Mouse (Mus musculus): ENCODE results near the gene Siva1. TPM values are rescaled to one million over a fixed set of nuclear protein-coding genes. Genes with fewer than 3 reads are reported as not detected.
A peak's percentile ranks its signal among the peaks of the same experiment; 100 is the strongest.

The Siva1 gene
- polyA plus RNA-seq, 1 experiment from 2014 or later: 178 TPM

- WGBS: 92% methylated on average over 9 of the region's 9 CpGs
- H3K4me3 ChIP-seq (ENCODE audit: low read depth, low read length): no peak overlapping the region
- H3K27me3 ChIP-seq (ENCODE audit: control insufficient read depth, insufficient read depth, low read length): no peaks in the 10 kb centered on the region
- DNase-seq (ENCODE audit: low spot score) (no peak), ATAC-seq (ENCODE audit: low FRiP score) (no peak)
- peaks cover 57% of the 10 kb centered on the region for H3K4me1 ChIP-seq (replicated peaks; ENCODE audit: control insufficient read depth, insufficient read depth, low read length)
- H3K9me3 ChIP-seq (ENCODE audit: control insufficient read depth, low read length): no peaks in the 10 kb centered on the region
- H3K4me2 ChIP-seq (replicated peaks; ENCODE audit: low read depth, low read length): no peak overlapping the region
- H3K36me3 ChIP-seq (ENCODE audit: control insufficient read depth, insufficient read depth, low read length): peaks cover 26% of the 10 kb centered on the region
- H3K27ac ChIP-seq (ENCODE audit: low read depth, low read length): peak overlapping the region; percentile 93
- H3K9ac ChIP-seq (ENCODE audit: low read depth, low read length): peak overlapping the region; percentile 23; the same call in 1 of the 2 replicates
Measured at GRCm38 (mm10) chr12:112665881-112666544, 21.5 kb downstream of the Siva1 start.

GRCm38 (mm10) chr12:112667619-112668297 lies 23.3 kb downstream of the Siva1 start:
- no peak overlapping the region for H3K4me2 ChIP-seq (replicated peaks; ENCODE audit: low read depth, low read length)
- no peaks in the 10 kb centered on the region for H3K27me3 ChIP-seq (ENCODE audit: control insufficient read depth, insufficient read depth, low read length)
- no peaks in the 10 kb centered on the region for H3K9me3 ChIP-seq (ENCODE audit: control insufficient read depth, low read length)
- 83% methylated on average over 10 of the region's 10 CpGs for WGBS
- no peak overlapping the region for H3K9ac ChIP-seq (ENCODE audit: low read depth, low read length)
- H3K4me3 ChIP-seq (ENCODE audit: low read depth, low read length): no peak overlapping the region
- peak overlapping the region; percentile 47; the same call in 1 of the 2 replicates for H3K27ac ChIP-seq (ENCODE audit: low read depth, low read length)
- peaks cover 23% of the 10 kb centered on the region for H3K36me3 ChIP-seq (ENCODE audit: control insufficient read depth, insufficient read depth, low read length)
- DNase-seq (ENCODE audit: low spot score): no peak
- no peak for ATAC-seq (ENCODE audit: low FRiP score)
- H3K4me1 ChIP-seq (replicated peaks; ENCODE audit: control insufficient read depth, insufficient read depth, low read length): peaks cover 49% of the 10 kb centered on the region

- Histone ChIP-seq H3K4me1 (replicated peaks; ENCODE audit: control insufficient read depth, insufficient read depth, low read length) (peaks cover 25% of the 10 kb centered on the region), H3K36me3 (ENCODE audit: control insufficient read depth, insufficient read depth, low read length) (peaks cover 23% of the 10 kb centered on the region), H3K9me3 (ENCODE audit: control insufficient read depth, low read length) (no peaks in the 10 kb centered on the region), H3K9ac (ENCODE audit: low read depth, low read length) (peak overlapping the region; percentile 16; the same call in 1 of the 2 replicates), H3K4me2 (replicated peaks; ENCODE audit: low read depth, low read length) (peak overlapping the region; percentile 8; the same call in 1 of the 2 replicates), H3K4me3 (ENCODE audit: low read depth, low read length) (peak overlapping the region; percentile 4; the same call in 1 of the 2 replicates), H3K27me3 (ENCODE audit: control insufficient read depth, insufficient read depth, low read length) (no peaks in the 10 kb centered on the region), H3K27ac (ENCODE audit: low read depth, low read length) (no peak overlapping the region)
- WGBS: 46% methylated on average over 9 of the region's 9 CpGs
- ATAC-seq (ENCODE audit: low FRiP score) (no peak), DNase-seq (ENCODE audit: low spot score) (no peak)
Measured at GRCm38 (mm10) chr12:112670718-112671393, 26.4 kb downstream of the Siva1 start.

GRCm38 (mm10) chr12:112671891-112672290 lies 27.4 kb downstream of the Siva1 start:
- no peak for ATAC-seq (ENCODE audit: low FRiP score)
- Histone ChIP-seq H3K4me1 (replicated peaks; ENCODE audit: control insufficient read depth, insufficient read depth, low read length) (peaks cover 16% of the 10 kb centered on the region), H3K9me3 (ENCODE audit: control insufficient read depth, low read length) (no peaks in the 10 kb centered on the region), H3K27ac (ENCODE audit: low read depth, low read length) (no peak overlapping the region), H3K4me2 (replicated peaks; ENCODE audit: low read depth, low read length) (peak overlapping the region; percentile 81), H3K4me3 (ENCODE audit: low read depth, low read length) (peak overlapping the region; percentile 98; the same call in 1 of the 2 replicates), H3K9ac (ENCODE audit: low read depth, low read length) (peak overlapping the region; percentile 31; the same call in 1 of the 2 replicates), H3K27me3 (ENCODE audit: control insufficient read depth, insufficient read depth, low read length) (no peaks in the 10 kb centered on the region), H3K36me3 (ENCODE audit: control insufficient read depth, insufficient read depth, low read length) (peaks cover 23% of the 10 kb centered on the region)
- 80% methylated on average over 7 of the region's 7 CpGs for WGBS
- DNase-seq (ENCODE audit: low spot score): peak; percentile 54

- WGBS: 8% methylated on average over 17 of the region's 21 CpGs
- peak overlapping the region; percentile 98 for H3K4me3 ChIP-seq (ENCODE audit: low read depth, low read length)
- no peaks in the 10 kb centered on the region for H3K27me3 ChIP-seq (ENCODE audit: control insufficient read depth, insufficient read depth, low read length)
- peak overlapping the region; percentile 95 for H3K27ac ChIP-seq (ENCODE audit: low read depth, low read length)
- DNase-seq (ENCODE audit: low spot score) (peak; percentile 62), ATAC-seq (ENCODE audit: low FRiP score) (peak; percentile 48)
- H3K4me2 ChIP-seq (replicated peaks; ENCODE audit: low read depth, low read length): peak overlapping the region; percentile 81
- H3K4me1 ChIP-seq (replicated peaks; ENCODE audit: control insufficient read depth, insufficient read depth, low read length): peaks cover 16% of the 10 kb centered on the region
- H3K9me3 ChIP-seq (ENCODE audit: control insufficient read depth, low read length): no peaks in the 10 kb centered on the region
- H3K36me3 ChIP-seq (ENCODE audit: control insufficient read depth, insufficient read depth, low read length): peaks cover 16% of the 10 kb centered on the region
- peak overlapping the region; percentile 100 for H3K9ac ChIP-seq (ENCODE audit: low read depth, low read length)
Measured at GRCm38 (mm10) chr12:112672744-112673575, 28.5 kb downstream of the Siva1 start.

- no peak for ATAC-seq (ENCODE audit: low FRiP score)
- peaks cover 16% of the 10 kb centered on the region for H3K4me1 ChIP-seq (replicated peaks; ENCODE audit: control insufficient read depth, insufficient read depth, low read length)
Measured at GRCm38 (mm10) chr12:112673576-112674091, 29.2 kb downstream of the Siva1 start.

GRCm38 (mm10) chr12:112674132-112675011 lies 29.9 kb downstream of the Siva1 start, which contains the start of gene Akt1:
TSS of gene Akt1 (minus strand) at chr12:112674884.
- peak within 1 kb of the TSS; percentile 98 for H3K4me3 ChIP-seq (ENCODE audit: low read depth, low read length)
- H3K9ac ChIP-seq (ENCODE audit: low read depth, low read length): peak within 1 kb of the TSS; percentile 100
- WGBS: under 1% methylated on average over 34 of the region's 70 CpGs
- peaks cover 7% of the 10 kb centered on the region; the same call in 1 of the 2 replicates for H3K36me3 ChIP-seq (ENCODE audit: control insufficient read depth, insufficient read depth, low read length)
- DNase-seq (ENCODE audit: low spot score) (peak; percentile 68), ATAC-seq (ENCODE audit: low FRiP score) (peak; percentile 11; the same call in 1 of the 2 replicates)
- peak within 1 kb of the TSS; percentile 95 for H3K27ac ChIP-seq (ENCODE audit: low read depth, low read length)
- H3K9me3 ChIP-seq (ENCODE audit: control insufficient read depth, low read length): no peaks in the 10 kb centered on the region
- peaks cover 18% of the 10 kb centered on the region for H3K4me1 ChIP-seq (replicated peaks; ENCODE audit: control insufficient read depth, insufficient read depth, low read length)
- H3K4me2 ChIP-seq (replicated peaks; ENCODE audit: low read depth, low read length): peak within 1 kb of the TSS; percentile 81
- H3K27me3 ChIP-seq (ENCODE audit: control insufficient read depth, insufficient read depth, low read length): peaks cover 8% of the 10 kb centered on the region

More at GRCm38 (mm10) chr12:112673576-112674091, 29.2 kb downstream of the Siva1 start:
- peak; percentile 59 for DNase-seq (ENCODE audit: low spot score)
- Histone ChIP-seq H3K9me3 (ENCODE audit: control insufficient read depth, low read length) (no peaks in the 10 kb centered on the region), H3K4me2 (replicated peaks; ENCODE audit: low read depth, low read length) (peak overlapping the region; percentile 81), H3K27me3 (ENCODE audit: control insufficient read depth, insufficient read depth, low read length) (0 out of 2 replicates have a peak, but pooled peaks cover 2% of the 10 kb centered on the region), H3K36me3 (ENCODE audit: control insufficient read depth, insufficient read depth, low read length) (peaks cover 13% of the 10 kb centered on the region; the same call in 1 of the 2 replicates), H3K4me3 (ENCODE audit: low read depth, low read length) (peak overlapping the region; percentile 98), H3K27ac (ENCODE audit: low read depth, low read length) (peak overlapping the region; percentile 95), H3K9ac (ENCODE audit: low read depth, low read length) (peak overlapping the region; percentile 100)
- WGBS: 0% methylated on average over 36 of the region's 68 CpGs
